Mouse (Mus musculus): ENCODE results near the gene Tspan32.
A peak's percentile ranks its signal among the peaks of the same experiment; 100 is the strongest.

The Tspan32 gene

DNA sequence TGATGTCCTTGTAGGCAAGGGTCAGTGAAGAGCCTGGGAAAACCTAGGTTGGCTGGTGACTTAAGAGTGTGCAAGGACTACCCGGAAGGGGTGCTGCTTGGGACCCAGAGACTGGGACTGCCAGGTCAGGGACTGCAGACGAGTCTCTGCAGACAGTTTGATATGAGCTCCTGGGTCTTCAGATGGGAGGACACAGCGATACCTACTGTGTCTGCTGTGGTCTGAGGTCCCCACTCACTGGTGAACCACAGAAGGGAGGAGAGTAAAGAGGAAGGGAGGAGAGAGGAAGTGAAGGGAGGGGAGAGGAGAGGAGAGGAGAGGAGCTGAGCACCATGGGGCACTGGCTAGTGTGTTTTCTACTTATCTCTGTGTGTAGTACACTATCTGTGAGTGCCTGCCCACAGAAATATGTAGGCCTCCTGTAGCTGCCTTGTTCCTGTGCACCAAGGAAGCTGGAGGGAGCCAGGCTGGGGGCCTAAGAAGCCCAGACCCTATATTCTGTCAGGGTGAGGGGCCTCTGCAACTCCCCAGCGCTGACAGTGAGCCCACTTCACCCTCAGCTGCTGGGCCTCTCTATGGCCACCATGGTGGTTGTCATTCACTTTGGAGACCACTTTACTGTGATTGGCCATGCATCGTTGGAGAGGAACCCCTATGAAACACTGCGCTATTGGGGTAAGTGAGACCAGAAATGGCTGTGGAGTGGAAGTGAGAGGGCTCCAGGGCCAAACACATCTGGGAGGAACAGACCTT is 674 bp downstream of the Tspan32 start:
- TF ChIP-seq POU5F1 (IDR thresholded peaks at IDR 0.05; ENCODE audit: borderline replicate concordance, low read length) (no peak), CTCF (conservative IDR thresholded peaks at IDR 0.05; ENCODE audit: low read length) (no peak), NANOG (IDR thresholded peaks at IDR 0.05; ENCODE audit: borderline replicate concordance, low read length) (no peak)
- Histone ChIP-seq H3K27me3 (ENCODE audit: insufficient read depth, low read length) (no peaks in the 10 kb centered on the region), H3K4me3 (replicated peaks; ENCODE audit: low read length) (peak overlapping the region; percentile 75), H3K36me3 (ENCODE audit: insufficient read depth, low read length) (peaks cover 26% of the 10 kb centered on the region; the same call in 1 of the 2 replicates), H3K4me1 (replicated peaks; ENCODE audit: low read depth, low read length) (peaks cover 74% of the 10 kb centered on the region), H3K9me3 (ENCODE audit: low read length) (no peaks in the 10 kb centered on the region)

GRCm38 (mm10) chr7:143006097-143006755 is 1.4 kb downstream of the Tspan32 start:
- H3K27me3 ChIP-seq (ENCODE audit: insufficient read depth, low read length): no peaks in the 10 kb centered on the region
- H3K9me3 ChIP-seq (ENCODE audit: low read length): no peaks in the 10 kb centered on the region
- no peak for TF ChIP-seq CTCF (conservative IDR thresholded peaks at IDR 0.05; ENCODE audit: low read length)
- no peak for TF ChIP-seq NANOG (IDR thresholded peaks at IDR 0.05; ENCODE audit: borderline replicate concordance, low read length)
- no peak for TF ChIP-seq POU5F1 (IDR thresholded peaks at IDR 0.05; ENCODE audit: borderline replicate concordance, low read length)
- peaks cover 81% of the 10 kb centered on the region for H3K4me1 ChIP-seq (replicated peaks; ENCODE audit: low read depth, low read length)
- peak overlapping the region; percentile 75 for H3K4me3 ChIP-seq (replicated peaks; ENCODE audit: low read length)
- H3K36me3 ChIP-seq (ENCODE audit: insufficient read depth, low read length): peaks cover 26% of the 10 kb centered on the region; the same call in 1 of the 2 replicates

DNA sequence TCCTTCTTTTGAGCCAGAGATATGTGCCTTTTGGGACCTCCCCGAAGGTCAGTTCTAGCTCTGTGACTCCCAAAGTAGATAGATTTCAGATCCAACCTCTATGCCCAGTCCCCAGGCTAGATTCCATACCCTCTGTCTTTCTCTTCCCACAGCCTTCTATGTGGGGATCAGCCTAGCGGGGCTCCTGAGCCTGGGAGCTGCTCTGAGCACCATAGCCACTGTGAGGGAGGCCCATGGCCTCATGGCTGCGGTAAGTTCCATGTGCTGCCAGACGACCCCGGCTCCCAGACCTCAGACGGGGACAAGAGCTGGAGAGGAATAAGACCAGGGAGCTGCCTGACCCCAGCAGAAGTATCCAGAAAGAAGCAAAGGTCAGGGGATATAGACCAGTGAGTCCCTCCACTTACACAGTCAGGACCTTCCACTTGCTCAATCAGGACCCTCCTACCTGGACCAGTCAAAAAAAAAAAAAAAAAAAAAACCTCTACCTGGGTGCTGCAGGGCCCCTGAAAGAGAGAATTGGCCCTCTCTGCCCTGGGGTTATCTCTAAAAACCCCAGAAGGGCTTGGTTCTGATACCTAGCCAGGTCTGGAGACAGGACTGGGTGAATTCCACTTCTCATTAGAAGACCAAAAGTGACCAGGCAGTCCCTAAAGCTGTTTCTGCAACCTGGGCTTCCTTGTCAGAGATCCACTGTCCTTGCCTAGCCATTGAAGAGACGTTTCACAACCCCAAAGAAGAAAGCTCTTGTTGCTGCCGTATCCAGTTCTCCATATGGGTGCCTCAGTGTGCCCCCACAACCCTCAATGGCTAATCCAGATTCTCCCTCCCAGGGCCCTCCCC is 2.1 kb downstream of the Tspan32 start:
- Histone ChIP-seq H3K4me1 (replicated peaks; ENCODE audit: low read depth, low read length) (peaks cover 88% of the 10 kb centered on the region), H3K27me3 (ENCODE audit: insufficient read depth, low read length) (no peaks in the 10 kb centered on the region), H3K9me3 (ENCODE audit: low read length) (no peaks in the 10 kb centered on the region), H3K36me3 (ENCODE audit: insufficient read depth, low read length) (peaks cover 26% of the 10 kb centered on the region; the same call in 1 of the 2 replicates), H3K4me3 (replicated peaks; ENCODE audit: low read length) (peak overlapping the region; percentile 75)
- TF ChIP-seq NANOG (IDR thresholded peaks at IDR 0.05; ENCODE audit: borderline replicate concordance, low read length) (no peak), CTCF (conservative IDR thresholded peaks at IDR 0.05; ENCODE audit: low read length) (no peak), POU5F1 (IDR thresholded peaks at IDR 0.05; ENCODE audit: borderline replicate concordance, low read length) (no peak)

DNA sequence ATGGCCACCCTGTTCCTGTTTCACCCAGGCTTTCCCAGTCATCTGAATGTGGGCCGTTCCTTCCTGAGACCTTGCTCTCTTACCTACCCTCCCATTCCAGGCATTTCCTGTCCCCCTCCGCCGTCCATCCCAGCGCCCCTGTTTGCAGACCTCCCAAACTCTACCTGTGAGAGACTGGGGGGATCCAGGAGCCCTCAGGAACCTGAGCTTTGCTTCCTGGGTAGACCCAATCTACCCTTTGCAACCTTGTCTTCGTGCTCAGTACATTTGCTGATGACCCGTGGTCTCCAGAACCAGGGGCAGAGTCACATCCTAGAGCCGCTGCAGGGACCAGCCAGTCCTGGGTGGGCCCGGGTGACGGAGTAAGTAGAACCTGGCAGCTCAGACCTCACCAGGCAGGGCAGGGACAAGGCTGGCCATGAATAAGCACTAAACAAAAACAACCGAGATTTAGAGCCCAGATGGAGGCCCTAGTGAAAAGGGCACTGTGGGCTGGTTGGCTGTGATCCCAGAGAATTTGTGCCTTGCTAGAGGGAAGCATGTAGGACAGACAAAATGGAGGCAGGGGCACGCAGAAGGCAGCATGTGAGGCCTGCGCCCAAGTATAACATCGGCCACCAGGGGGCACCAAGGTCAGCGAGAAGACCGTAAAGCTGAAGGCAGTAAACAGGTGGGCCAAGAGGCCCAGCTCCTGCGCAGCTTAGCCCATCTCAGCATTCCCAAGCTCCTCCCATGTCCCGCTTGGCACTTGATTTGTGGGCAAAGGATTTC is 2.9 kb downstream of the Tspan32 start:
- H3K4me3 ChIP-seq (replicated peaks; ENCODE audit: low read length): peak overlapping the region; percentile 75

GRCm38 (mm10) chr7:143008370-143008926 is 3.6 kb downstream of the Tspan32 start:
- Histone ChIP-seq H3K4me1 (replicated peaks; ENCODE audit: low read depth, low read length) (peaks cover 92% of the 10 kb centered on the region), H3K36me3 (ENCODE audit: insufficient read depth, low read length) (peaks cover 19% of the 10 kb centered on the region; the same call in 1 of the 2 replicates), H3K27me3 (ENCODE audit: insufficient read depth, low read length) (no peaks in the 10 kb centered on the region), H3K4me3 (replicated peaks; ENCODE audit: low read length) (peak overlapping the region; percentile 75), H3K9me3 (ENCODE audit: low read length) (no peaks in the 10 kb centered on the region)
- no peak for TF ChIP-seq POU5F1 (IDR thresholded peaks at IDR 0.05; ENCODE audit: borderline replicate concordance, low read length)
- no peak for TF ChIP-seq CTCF (conservative IDR thresholded peaks at IDR 0.05; ENCODE audit: low read length)
- no peak for TF ChIP-seq NANOG (IDR thresholded peaks at IDR 0.05; ENCODE audit: borderline replicate concordance, low read length)

More for the DNA sequence above, 2.9 kb downstream of the Tspan32 start:
- Histone ChIP-seq H3K4me1 (replicated peaks; ENCODE audit: low read depth, low read length) (peaks cover 92% of the 10 kb centered on the region), H3K9me3 (ENCODE audit: low read length) (no peaks in the 10 kb centered on the region), H3K27me3 (ENCODE audit: insufficient read depth, low read length) (no peaks in the 10 kb centered on the region), H3K36me3 (ENCODE audit: insufficient read depth, low read length) (peaks cover 26% of the 10 kb centered on the region; the same call in 1 of the 2 replicates)
- TF ChIP-seq CTCF (conservative IDR thresholded peaks at IDR 0.05; ENCODE audit: low read length) (peak; percentile 75), NANOG (IDR thresholded peaks at IDR 0.05; ENCODE audit: borderline replicate concordance, low read length) (no peak), POU5F1 (IDR thresholded peaks at IDR 0.05; ENCODE audit: borderline replicate concordance, low read length) (no peak)

GRCm38 (mm10) chr7:143008996-143009665 is 4.3 kb downstream of the Tspan32 start:
- no peak for TF ChIP-seq CTCF (conservative IDR thresholded peaks at IDR 0.05; ENCODE audit: low read length)
- TF ChIP-seq POU5F1 (IDR thresholded peaks at IDR 0.05; ENCODE audit: borderline replicate concordance, low read length): no peak
- no peak for TF ChIP-seq NANOG (IDR thresholded peaks at IDR 0.05; ENCODE audit: borderline replicate concordance, low read length)
- peaks cover 12% of the 10 kb centered on the region; the same call in 1 of the 2 replicates for H3K36me3 ChIP-seq (ENCODE audit: insufficient read depth, low read length)

GRCm38 (mm10) chr7:143009996-143010395 is 5.2 kb downstream of the Tspan32 start:
- Histone ChIP-seq H3K27me3 (ENCODE audit: insufficient read depth, low read length) (no peaks in the 10 kb centered on the region; the same call in 1 of the 2 replicates), H3K36me3 (ENCODE audit: insufficient read depth, low read length) (0 out of 2 replicates have a peak, but pooled peaks cover 5% of the 10 kb centered on the region), H3K9me3 (ENCODE audit: low read length) (no peaks in the 10 kb centered on the region), H3K4me1 (replicated peaks; ENCODE audit: low read depth, low read length) (peaks cover 95% of the 10 kb centered on the region), H3K4me3 (replicated peaks; ENCODE audit: low read length) (no peak overlapping the region)
- no peak for TF ChIP-seq POU5F1 (IDR thresholded peaks at IDR 0.05; ENCODE audit: borderline replicate concordance, low read length)
- no peak for TF ChIP-seq NANOG (IDR thresholded peaks at IDR 0.05; ENCODE audit: borderline replicate concordance, low read length)
- no peak for TF ChIP-seq CTCF (conservative IDR thresholded peaks at IDR 0.05; ENCODE audit: low read length)

More at GRCm38 (mm10) chr7:143008996-143009665, 4.3 kb downstream of the Tspan32 start:
- Histone ChIP-seq H3K4me3 (replicated peaks; ENCODE audit: low read length) (0 out of 2 replicates have a peak overlapping the region, but pooled peaks have one; percentile 4), H3K27me3 (ENCODE audit: insufficient read depth, low read length) (no peaks in the 10 kb centered on the region), H3K4me1 (replicated peaks; ENCODE audit: low read depth, low read length) (peaks cover 95% of the 10 kb centered on the region), H3K9me3 (ENCODE audit: low read length) (no peaks in the 10 kb centered on the region)
